Mouse (Mus musculus) ES-E14 (cell line): ENCODE results near the gene Gpr68.

ENCODE experiments used
- HCFC1 ChIP-seq: IDR thresholded peaks from 2 replicates; pipeline ENCODE4 v1.6.1; 2012; ENCODE audit warnings: low read length, inconsistent platforms, borderline replicate concordance; ENCODE audit not compliant: insufficient read depth
- MAFK ChIP-seq: IDR thresholded peaks from 2 replicates; pipeline ENCODE4 v1.6.1; 2014; ENCODE audit warnings: mild to moderate bottlenecking, low read depth, low read length, inconsistent platforms; ENCODE audit not compliant: insufficient read depth
- ZNF384 ChIP-seq: IDR thresholded peaks from 2 replicates; pipeline ENCODE4 v1.6.1; 2012; ENCODE audit warnings: low read depth, low read length, inconsistent platforms

DNA sequence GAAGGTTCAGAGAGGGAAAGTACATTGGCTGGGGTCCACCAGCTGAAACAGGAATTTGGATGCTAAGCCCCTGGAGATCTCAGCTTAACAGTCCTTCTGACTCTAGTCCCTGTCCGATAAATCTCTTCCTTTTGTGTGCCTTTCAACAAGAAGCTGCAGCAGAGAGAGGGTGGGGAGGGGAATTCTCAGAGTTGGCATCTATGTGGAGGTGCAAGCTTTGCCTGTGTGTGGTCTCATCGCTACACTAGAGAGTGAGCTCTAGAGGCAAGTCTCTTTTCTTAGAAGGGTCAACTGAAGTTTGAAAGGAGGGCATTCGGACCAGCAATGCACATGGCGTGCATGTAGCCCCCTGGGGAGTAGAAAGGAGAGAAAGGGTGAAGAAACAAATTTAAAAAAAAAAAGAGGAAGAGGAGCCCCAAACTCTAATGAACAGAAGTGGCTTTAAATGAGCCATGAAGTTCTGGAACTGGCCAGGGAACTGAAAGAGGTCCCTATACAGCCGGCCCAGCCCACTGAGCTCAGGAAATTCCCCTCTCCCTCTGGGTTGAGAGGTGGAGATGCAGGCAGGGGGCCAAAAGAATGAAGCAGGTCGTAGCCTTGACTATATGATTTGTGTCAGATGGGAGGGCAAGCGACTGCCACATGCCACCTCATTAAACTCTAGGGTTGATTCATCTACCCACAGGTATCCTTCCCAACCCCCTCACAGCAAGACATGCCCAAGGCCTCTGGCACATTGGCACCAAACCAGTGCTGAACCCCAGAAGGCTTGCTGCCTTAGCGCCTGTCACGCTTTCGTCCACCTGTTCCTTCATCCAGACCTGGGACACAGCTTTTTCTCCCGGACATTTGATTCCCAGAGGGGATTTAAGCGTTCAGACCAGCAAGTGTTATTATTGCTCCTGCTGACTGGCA, 10.0 kb downstream of the Gpr68 start:
- TF ChIP-seq MAFK (no peak), HCFC1 (no peak), ZNF384 (no peak)
